In genomic region chr7:129665921-129666320, GRCm38 (mm10) we compare ENCODE assay signal across 14 mouse cellular contexts.
DNase-seq lines count a peak whose midpoint lies in the region; ATAC-seq and TF ChIP-seq lines count a peak whose summit lies in the region.
"Had no signal": no experiment of that assay in that cellular context is flagged by ENCODE, and none has a peak within 500 bp of the region (broad histone marks: within the 10 kb centered on the region; RNA-seq: fewer than 3 reads in every experiment).

No protein-coding gene starts in this region.

- no peak overlapping the region for H3K27ac ChIP-seq in heart, embryonic 16.5 days (ENCODE audit: low read length)
- peak overlapping the region; percentile 50 for H3K27ac ChIP-seq in intestine, postnatal 0 days (ENCODE audit: low read depth, low read length)
- no peak overlapping the region for H3K27ac ChIP-seq in forebrain, postnatal 0 days (ENCODE audit: low read depth, low read length)
- H3K27ac ChIP-seq: kidney, postnatal 0 days; limb, embryonic 15.5 days; midbrain, embryonic 13.5 days; neural tube, embryonic 15.5 days had no signal

- no peak for TF ChIP-seq CTCF in intestine, postnatal 0 days (IDR thresholded peaks at IDR 0.05; ENCODE audit: low read depth)
- TF ChIP-seq CTCF in forebrain, postnatal 0 days (IDR thresholded peaks at IDR 0.05; ENCODE audit: low read depth) = no peak

- WGBS in heart, embryonic 16.5 days = 69% methylated on average over 6 of the region's 6 CpGs
- 34% methylated on average over 6 of the region's 6 CpGs for WGBS in intestine, postnatal 0 days
- WGBS in forebrain, postnatal 0 days = 67% methylated on average over 6 of the region's 6 CpGs

- no peaks in the 10 kb centered on the region for H3K27me3 ChIP-seq in heart, embryonic 16.5 days (ENCODE audit: control insufficient read depth, insufficient read depth, low read length)
- H3K27me3 ChIP-seq in intestine, postnatal 0 days (replicated peaks; ENCODE audit: control insufficient read depth, insufficient read depth, low read length) = no peaks in the 10 kb centered on the region
- no peaks in the 10 kb centered on the region for H3K27me3 ChIP-seq in forebrain, postnatal 0 days (ENCODE audit: insufficient read depth, low read length)
- H3K27me3 ChIP-seq: limb, embryonic 15.5 days had no signal

- ATAC-seq in heart, embryonic 16.5 days (replicated peaks; ENCODE audit: extremely low read depth, insufficient read depth, low FRiP score) = peak; percentile 32; the same call in 1 of the 2 replicates
- peak; percentile 28 for ATAC-seq in intestine, postnatal 0 days
- ATAC-seq in forebrain, postnatal 0 days = no peak
- ATAC-seq: midbrain, embryonic 13.5 days had no signal

- no peaks in the 10 kb centered on the region for H3K9me3 ChIP-seq in heart, embryonic 16.5 days (replicated peaks; ENCODE audit: control insufficient read depth, low read length)
- no peaks in the 10 kb centered on the region for H3K9me3 ChIP-seq in intestine, postnatal 0 days (ENCODE audit: control insufficient read depth)
- H3K9me3 ChIP-seq in forebrain, postnatal 0 days (ENCODE audit: low read length) = no peaks in the 10 kb centered on the region
- H3K9me3 ChIP-seq: limb, embryonic 15.5 days; midbrain, embryonic 13.5 days; neural tube, embryonic 15.5 days had no signal

- no peak overlapping the region for H3K4me3 ChIP-seq in heart, embryonic 16.5 days (ENCODE audit: low read length)
- H3K4me3 ChIP-seq in intestine, postnatal 0 days (ENCODE audit: low read depth, low read length) = no peak overlapping the region
- H3K4me3 ChIP-seq in forebrain, postnatal 0 days (ENCODE audit: low read depth, low read length) = no peak overlapping the region
- H3K4me3 ChIP-seq: limb, embryonic 15.5 days; midbrain, embryonic 13.5 days; neural tube, embryonic 15.5 days had no signal

- intact Hi-C loops in heart, postnatal 25 days (cut with DNase I) = no loop called here

- H3K36me3 ChIP-seq in heart, embryonic 16.5 days (ENCODE audit: control insufficient read depth, insufficient read depth) = no peaks in the 10 kb centered on the region
- H3K36me3 ChIP-seq in intestine, postnatal 0 days (ENCODE audit: control insufficient read depth, insufficient read depth) = no peaks in the 10 kb centered on the region
- no peaks in the 10 kb centered on the region for H3K36me3 ChIP-seq in forebrain, postnatal 0 days (ENCODE audit: insufficient read depth)
- H3K36me3 ChIP-seq: limb, embryonic 15.5 days; midbrain, embryonic 13.5 days; neural tube, embryonic 15.5 days had no signal

- no peaks in the 10 kb centered on the region; the same call in 1 of the 2 replicates for H3K4me1 ChIP-seq in heart, embryonic 16.5 days (ENCODE audit: control insufficient read depth, insufficient read depth, low read length)
- peaks cover 20% of the 10 kb centered on the region for H3K4me1 ChIP-seq in intestine, postnatal 0 days (replicated peaks; ENCODE audit: control insufficient read depth, insufficient read depth, low read length)
- no peaks in the 10 kb centered on the region for H3K4me1 ChIP-seq in forebrain, postnatal 0 days (ENCODE audit: insufficient read depth)

- no peak for DNase-seq in heart, postnatal 25 days (ENCODE audit: low spot score)
- peak; percentile 69 for DNase-seq in adrenal gland, postnatal 14 days
- DNase-seq in lung, postnatal 36 days = peak; percentile 56
- no peak for DNase-seq in frontal cortex, postnatal 10 days (ENCODE audit: low spot score in 2 of 2)
- no peak for DNase-seq in spleen, postnatal 10 days (ENCODE audit: low spot score in 2 of 2)
- no peak for DNase-seq in forebrain, postnatal 0 days
- DNase-seq: heart, postnatal 14 days; spleen, adult 18-20 months had no signal

- H3K9ac ChIP-seq in heart, embryonic 16.5 days (ENCODE audit: low read length) = no peak overlapping the region
- H3K9ac ChIP-seq in intestine, postnatal 0 days (ENCODE audit: low read depth, low read length) = no peak overlapping the region; the same call in 1 of the 2 replicates
- no peak overlapping the region for H3K9ac ChIP-seq in forebrain, postnatal 0 days
- H3K9ac ChIP-seq: limb, embryonic 15.5 days; midbrain, embryonic 13.5 days; neural tube, embryonic 15.5 days had no signal

- no peak overlapping the region for H3K4me2 ChIP-seq in heart, embryonic 16.5 days (ENCODE audit: low read depth, low read length)
- no peak overlapping the region for H3K4me2 ChIP-seq in intestine, postnatal 0 days (replicated peaks; ENCODE audit: low read depth)
- H3K4me2 ChIP-seq in forebrain, postnatal 0 days (ENCODE audit: low read depth) = no peak overlapping the region
- H3K4me2 ChIP-seq: limb, embryonic 15.5 days; midbrain, embryonic 13.5 days; neural tube, embryonic 15.5 days had no signal

Comparison
In these comparisons a context has a peak if more than half of its experiments do, and no peak if none do; other contexts are left out.
1. DNase-seq: peak in adrenal gland, postnatal 14 days (single experiment) and lung, postnatal 36 days (single experiment); none in heart, postnatal 25 days (single experiment), frontal cortex, postnatal 10 days (0 of 2), spleen, postnatal 10 days (0 of 2) and forebrain, postnatal 0 days (single experiment).